Mouse (Mus musculus) spleen, adult 2 months (tissue): Measurements from ENCODE around the gene Nagk. TPM values are rescaled to one million over a fixed set of nuclear protein-coding genes. Genes with fewer than 3 reads are reported as not detected.
A peak's percentile ranks its signal among the peaks of the same experiment; 100 is the strongest.
"Not testable (repeated sequence)": the region's sequence is repeated elsewhere in the genome, so short reads cannot be mapped to it uniquely, and the experiment has no call there.

Experiments used
- DNase-seq, 2 experiments: peaks; one replicate each; pipeline versions ENCODE4 v3.0.0 to v3.0.0-alpha.2; 2012 to 2021; ENCODE audit warnings: low spot score in 2 of 2, low read depth in 1 of 2
- H3K27ac ChIP-seq: fragments of 200-500 bp; 2 replicates; pipeline ENCODE4 v1.5.1; 2012; ENCODE audit warnings: low read length, inconsistent platforms; ENCODE audit not compliant: insufficient read depth
- H3K27me3 ChIP-seq: fragments of 200-500 bp; 2 replicates; pipeline ENCODE4 v1.6.1; 2012; ENCODE audit warnings: mild to moderate bottlenecking, moderate library complexity, low read length, inconsistent platforms; ENCODE audit not compliant: control insufficient read depth, insufficient read depth
- H3K36me3 ChIP-seq: fragments of 200-500 bp; 2 replicates; pipeline ENCODE4 v1.6.1; 2012; ENCODE audit warnings: mild to moderate bottlenecking, low read length, inconsistent platforms; ENCODE audit not compliant: control insufficient read depth, insufficient read depth
- H3K4me1 ChIP-seq: fragments of 200-500 bp; 2 replicates; pipeline ENCODE4 v1.6.1; 2011; ENCODE audit warnings: inconsistent platforms; ENCODE audit not compliant: control insufficient read depth, insufficient read depth, insufficient read length
- H3K4me3 ChIP-seq: fragments of 200-500 bp; 2 replicates; pipeline ENCODE4 v1.5.1; 2011; ENCODE audit warnings: mild to moderate bottlenecking, inconsistent platforms; ENCODE audit not compliant: insufficient read depth, insufficient read length; ENCODE audit errors: extremely low read depth
- CTCF ChIP-seq: fragments of 200-500 bp; IDR thresholded peaks from 2 replicates; pipeline ENCODE4 v1.5.1; 2011; ENCODE audit warnings: mild to moderate bottlenecking, inconsistent platforms; ENCODE audit not compliant: insufficient read depth, insufficient read length, insufficient replicate concordance; ENCODE audit errors: extremely low read depth
- POLR2A ChIP-seq: fragments of 200-500 bp; IDR thresholded peaks from 2 replicates; pipeline ENCODE4 v1.6.1; 2011; ENCODE audit warnings: low read depth, low read length, inconsistent platforms
- WGBS: fragments of 180-500 bp; shearing (Covaris S2); methylation state at CpG from one replicate; pipeline ENCODE4 v1.1.7; 2018; 5-methylcytosine and 5-hydroxymethylcytosine counted together
- polyA plus RNA-seq: library from polyadenylated mRNA; depleted of rRNA; stranded (reverse); fragments of >200 nt; gene quantifications from 2 replicates; pipeline ENCODE4 v1.2.3, GENCODE M21; 2012

The Nagk gene
- polyA plus RNA-seq, 1 experiment, result 16.1 TPM

- peak in 1 of 2 experiments; percentile 53 for DNase-seq
- WGBS, result 11% methylated on average over 5 of the region's 5 CpGs
- no peak for TF ChIP-seq POLR2A
- TF ChIP-seq CTCF, result peak; percentile 79; the same call in 1 of the 2 replicates
- H3K36me3 ChIP-seq, result no peaks in the 10 kb centered on the region
- peaks cover 2% of the 10 kb centered on the region; the same call in 1 of the 2 replicates for H3K4me1 ChIP-seq
- no peak overlapping the region for H3K27ac ChIP-seq
- no peaks in the 10 kb centered on the region for H3K27me3 ChIP-seq
- H3K4me3 ChIP-seq, result no peak overlapping the region
These were observed 15.8 kb upstream of the Nagk start for GRCm38 (mm10) chr6:83779026-83779425.

DNA sequence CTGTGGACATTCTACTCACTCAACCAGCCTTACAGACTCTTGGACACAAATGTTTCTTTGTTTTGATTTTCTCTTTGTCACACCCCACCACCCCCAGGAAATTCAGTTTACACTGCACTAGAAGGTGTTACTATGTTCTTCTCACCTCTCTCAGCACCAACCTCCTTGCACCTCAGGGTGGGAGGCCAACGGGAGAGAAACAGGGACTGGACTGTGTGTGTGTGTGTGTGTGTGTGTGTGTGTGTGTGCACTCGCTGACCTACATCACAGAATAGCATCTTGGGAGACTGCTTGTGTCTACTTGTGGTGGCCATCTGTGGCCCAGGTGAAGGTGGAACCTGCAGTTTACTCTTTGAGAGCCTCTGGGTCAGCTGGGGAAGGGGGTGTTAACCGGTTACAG, 8.4 kb upstream of the Nagk start:
- Histone ChIP-seq H3K27ac (no peak overlapping the region), H3K4me3 (no peak overlapping the region), H3K27me3 (no peaks in the 10 kb centered on the region), H3K36me3 (no peaks in the 10 kb centered on the region), H3K4me1 (no peaks in the 10 kb centered on the region)
- TF ChIP-seq CTCF (no peak), POLR2A (no peak)
- DNase-seq, result no peak
- WGBS, result 84% methylated on average over 3 of the region's 3 CpGs

- WGBS, result 87% methylated on average over 7 of the region's 7 CpGs
- Histone ChIP-seq H3K4me3 (no peak overlapping the region), H3K27ac (no peak overlapping the region), H3K36me3 (no peaks in the 10 kb centered on the region), H3K27me3 (no peaks in the 10 kb centered on the region), H3K4me1 (no peaks in the 10 kb centered on the region)
- no peak for TF ChIP-seq POLR2A
- no peak for TF ChIP-seq CTCF
- DNase-seq, result no peak
These were observed 6.2 kb upstream of the Nagk start for GRCm38 (mm10) chr6:83788554-83788953.

DNA sequence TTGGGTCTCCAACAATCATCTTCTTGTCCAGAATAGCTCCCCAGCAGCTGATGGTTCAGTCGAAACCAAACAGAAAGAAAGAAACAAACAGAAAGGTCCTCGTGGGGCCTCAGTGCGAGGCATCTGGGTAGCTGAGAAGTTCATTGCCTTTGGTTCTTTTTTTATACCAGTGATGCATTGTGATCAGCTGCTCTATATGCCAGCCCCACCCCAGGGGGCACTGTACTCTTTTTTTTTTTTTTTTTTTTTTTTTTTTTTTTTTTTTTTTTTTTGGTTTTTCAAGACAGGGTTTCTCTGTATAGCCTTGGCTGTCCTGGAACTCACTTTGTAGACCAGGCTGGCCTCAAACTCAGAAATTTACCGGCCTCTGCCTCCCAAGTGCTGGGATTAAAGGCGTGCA, 4.2 kb upstream of the Nagk start:
- H3K27ac ChIP-seq, H3K36me3 ChIP-seq, DNase-seq, H3K4me3 ChIP-seq, H3K4me1 ChIP-seq, H3K27me3 ChIP-seq: not testable (repeated sequence)
- WGBS, result 84% methylated on average over 5 of the region's 5 CpGs

- peaks cover 8% of the 10 kb centered on the region; the same call in 1 of the 2 replicates for H3K4me1 ChIP-seq
- DNase-seq, result no peak
- no peak overlapping the region for H3K27ac ChIP-seq
- H3K27me3 ChIP-seq, result no peaks in the 10 kb centered on the region
- 23% methylated on average over 4 of the region's 4 CpGs for WGBS
- H3K4me3 ChIP-seq, result no peak overlapping the region
- TF ChIP-seq POLR2A (no peak), CTCF (no peak)
- H3K36me3 ChIP-seq, result no peaks in the 10 kb centered on the region
These were observed 3.4 kb upstream of the Nagk start for GRCm38 (mm10) chr6:83791251-83791890.

DNA sequence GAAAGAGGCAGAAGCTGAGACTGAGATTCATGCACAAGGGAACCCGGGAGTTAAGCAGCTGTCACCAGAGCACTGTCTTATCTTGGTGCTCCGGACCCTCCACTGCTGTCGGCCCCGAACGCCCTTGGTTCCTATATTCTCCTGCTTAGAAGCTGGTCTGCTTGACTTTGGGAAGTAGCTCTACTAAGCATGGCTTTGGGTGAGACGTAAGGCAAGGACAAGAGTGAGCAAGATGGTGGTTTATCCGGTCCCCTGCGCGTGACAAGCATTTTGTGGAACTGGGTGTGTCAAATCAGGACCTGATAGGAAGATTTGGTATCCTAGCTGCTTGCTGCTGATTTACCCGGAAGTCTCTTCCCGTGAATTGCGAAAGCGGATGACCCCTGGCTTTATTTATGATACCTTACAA, 714 bp downstream of the Nagk start:
- peaks cover 8% of the 10 kb centered on the region; the same call in 1 of the 2 replicates for H3K4me1 ChIP-seq
- H3K36me3 ChIP-seq, result no peaks in the 10 kb centered on the region; the same call in 1 of the 2 replicates
- H3K27me3 ChIP-seq, result no peaks in the 10 kb centered on the region
- peak overlapping the region; percentile 91 for H3K27ac ChIP-seq
- WGBS, result 3% methylated on average over 13 of the region's 13 CpGs
- no peak for TF ChIP-seq POLR2A
- peak overlapping the region; percentile 75 for H3K4me3 ChIP-seq
- DNase-seq, result peak in 1 of 2 experiments; percentile 8

DNA sequence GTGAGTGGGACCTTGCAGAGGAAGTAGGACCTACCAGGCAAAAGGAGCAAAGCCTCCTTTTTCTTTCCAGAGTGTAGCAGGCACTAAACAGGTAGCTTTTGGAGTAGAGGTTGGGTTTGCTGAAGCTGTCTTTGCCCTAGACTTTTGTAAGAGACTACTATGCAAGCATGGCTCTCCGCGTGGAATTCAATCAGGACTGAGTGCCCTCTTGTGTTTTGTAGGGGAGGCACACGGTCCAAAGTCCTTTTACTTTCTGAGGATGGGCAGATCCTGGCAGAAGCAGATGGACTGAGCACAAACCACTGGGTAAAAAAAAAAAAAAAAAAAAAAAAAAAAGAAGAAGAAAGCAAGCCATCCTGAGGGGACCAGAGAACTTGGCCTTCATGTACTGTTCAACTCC, 1.9 kb downstream of the Nagk start:
- no peak for DNase-seq

More for the DNA sequence above, 1.9 kb downstream of the Nagk start:
- 82% methylated on average over 3 of the region's 3 CpGs for whole genome bisulfite sequencing
- Histone ChIP-seq H3K36me3 (peaks cover 1% of the 10 kb centered on the region), H3K27me3 (no peaks in the 10 kb centered on the region), H3K4me1 (peaks cover 8% of the 10 kb centered on the region; the same call in 1 of the 2 replicates), H3K27ac (no peak overlapping the region), H3K4me3 (no peak overlapping the region)
- TF ChIP-seq POLR2A (no peak), CTCF (no peak)
